8 mouse cellular contexts compared by ENCODE assay signal in the genomic region with DNA sequence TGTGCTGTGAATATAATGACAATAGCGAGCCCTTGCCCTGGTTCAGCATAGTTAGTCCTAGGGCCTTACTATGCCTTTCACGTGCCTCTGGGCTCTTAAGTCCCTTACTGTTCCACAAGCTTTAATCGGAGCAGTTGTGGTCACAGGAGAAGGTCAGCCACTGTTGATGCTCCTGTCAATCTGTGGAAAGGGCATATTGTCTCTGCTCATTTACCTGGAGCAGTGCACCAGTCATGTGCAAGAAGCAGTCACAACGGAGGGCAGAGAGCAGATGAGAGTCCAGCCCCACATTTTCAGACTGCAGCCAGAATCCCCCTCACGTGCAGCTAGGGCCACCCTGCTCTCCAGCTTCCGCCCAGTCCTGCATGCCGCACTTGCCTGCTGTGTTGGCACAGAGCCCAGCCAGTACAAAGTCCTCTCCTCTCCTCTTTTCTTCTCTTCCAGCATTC.
A peak's percentile ranks its signal among the peaks of the same experiment; 100 is the strongest.
DNase-seq lines count a peak whose midpoint lies in the region; ATAC-seq and TF ChIP-seq lines count a peak whose summit lies in the region.

No protein-coding gene starts in this region.

- TF ChIP-seq POLR2A in testis, adult 2 months (IDR thresholded peaks at IDR 0.05; ENCODE audit: control insufficient read depth, low read depth, low read length), result no peak

- no peak for TF ChIP-seq CTCF in testis, adult 2 months (IDR thresholded peaks at IDR 0.05; ENCODE audit: control insufficient read depth, insufficient read depth, insufficient replicate concordance, low read depth, low read length)
- no peak for TF ChIP-seq CTCF in liver, postnatal 0 days (IDR thresholded peaks at IDR 0.05; ENCODE audit: low read depth)

- peak; percentile 48 to 64 for DNase-seq in adrenal gland, postnatal 36 days
- DNase-seq in adrenal gland, adult 18-20 months (ENCODE audit: low spot score in 2 of 2), result no peak
- DNase-seq in testis, postnatal 14 days (ENCODE audit: low spot score), result no peak
- peak; percentile 78 for DNase-seq in kidney, adult 18-20 months
- DNase-seq in liver, postnatal 0 days, result peak; percentile 76
- no peak for DNase-seq in T-cell, adult 2 months (ENCODE audit: low spot score)
- no peak for DNase-seq in gastrocnemius, adult 8-10 months (ENCODE audit: low spot score in 2 of 2)

- H3K4me2 ChIP-seq in liver, postnatal 0 days (ENCODE audit: low read depth, low read length), result no peak overlapping the region

- no peaks in the 10 kb centered on the region for H3K27me3 ChIP-seq in testis, adult 2 months (ENCODE audit: control insufficient read depth, insufficient read depth, low read length)
- H3K27me3 ChIP-seq in liver, postnatal 0 days (ENCODE audit: insufficient read depth, low read length), result no peaks in the 10 kb centered on the region

- peak; percentile 74 for ATAC-seq in liver, postnatal 0 days

- no peak for TF ChIP-seq EP300 in liver, postnatal 0 days (IDR thresholded peaks at IDR 0.05; ENCODE audit: low read depth)

- H3K27ac ChIP-seq in testis, adult 2 months (ENCODE audit: control insufficient read depth, insufficient read depth, low read depth, low read length), result no peak overlapping the region
- H3K27ac ChIP-seq in liver, postnatal 0 days (ENCODE audit: low read depth), result no peak overlapping the region

- peak overlapping the region; percentile 19; the same call in 1 of the 2 replicates for H3K4me3 ChIP-seq in testis, adult 2 months (ENCODE audit: control insufficient read depth, low read depth, low read length)
- no peak overlapping the region for H3K4me3 ChIP-seq in liver, postnatal 0 days (ENCODE audit: low read depth, low read length)

- no peaks in the 10 kb centered on the region for H3K36me3 ChIP-seq in testis, adult 2 months (ENCODE audit: control insufficient read depth, insufficient read depth, low read length)
- H3K36me3 ChIP-seq in liver, postnatal 0 days (replicated peaks; ENCODE audit: insufficient read depth, low read length), result peaks cover 10% of the 10 kb centered on the region; the same call in 1 of the 2 replicates

- WGBS in liver, postnatal 0 days (ENCODE audit: insufficient replicate concordance), result 46% methylated on average over 7 of the region's 7 CpGs

- H3K9me3 ChIP-seq in liver, postnatal 0 days (ENCODE audit: low read length), result no peaks in the 10 kb centered on the region

- H3K9ac ChIP-seq in liver, postnatal 0 days (replicated peaks), result no peak overlapping the region

- peaks cover 2% of the 10 kb centered on the region; the same call in 1 of the 2 replicates for H3K4me1 ChIP-seq in testis, adult 2 months (ENCODE audit: control insufficient read depth, insufficient read depth, low read length)
- H3K4me1 ChIP-seq in liver, postnatal 0 days (ENCODE audit: insufficient read depth), result 0 out of 2 replicates have a peak, but pooled peaks cover 2% of the 10 kb centered on the region

Comparison
In these comparisons a context has a peak if more than half of its experiments do, and no peak if none do; other contexts are left out.
1. DNase-seq: peak in adrenal gland, postnatal 36 days (2 of 2), kidney, adult 18-20 months (single experiment) and liver, postnatal 0 days (single experiment); none in adrenal gland, adult 18-20 months (0 of 2), testis, postnatal 14 days (single experiment), T-cell, adult 2 months (single experiment) and gastrocnemius, adult 8-10 months (0 of 2).